Mouse (Mus musculus) limb, embryonic 14.5 days (tissue): ENCODE measurements around the gene Tub. TPM values are rescaled to one million over a fixed set of nuclear protein-coding genes. Genes with fewer than 3 reads are reported as not detected.

Experiments used
- ATAC-seq: fragments of 200-750 bp; cut with Nextera tagmentation; 2 replicates; pipeline ENCODE4 v1.8.0; 2017; ENCODE audit warnings: low read depth, moderate number of reproducible peaks, moderate TSS enrichment; ENCODE audit not compliant: low FRiP score
- DNase-seq: peaks from one replicate; pipeline ENCODE4 v3.0.0-alpha.2; 2015; ENCODE audit warnings: low spot score
- H3K27ac ChIP-seq: fragments of 300-500 bp; sonication (generic); replicated peaks from 2 replicates; pipeline ENCODE4 v1.5.1; 2014; ENCODE audit warnings: low read depth, mild to moderate bottlenecking, low read length, moderate library complexity, mixed read lengths
- H3K27me3 ChIP-seq: fragments of 300-500 bp; sonication (generic); 2 replicates; pipeline ENCODE4 v1.6.1; 2014; ENCODE audit warnings: low read length, mixed read lengths; ENCODE audit not compliant: control insufficient read depth, insufficient read depth
- H3K36me3 ChIP-seq: fragments of 300-500 bp; sonication (generic); 2 replicates; pipeline ENCODE4 v1.6.1; 2014; ENCODE audit warnings: mild to moderate bottlenecking, low read length, moderate library complexity, mixed read lengths; ENCODE audit not compliant: control insufficient read depth, insufficient read depth
- H3K4me1 ChIP-seq: fragments of 300-500 bp; sonication (generic); 2 replicates; pipeline ENCODE4 v1.6.1; 2014; ENCODE audit warnings: antibody characterized with exemption, low read length, mixed read lengths; ENCODE audit not compliant: control insufficient read depth, insufficient read depth
- H3K4me2 ChIP-seq: fragments of 300-500 bp; sonication (generic); replicated peaks from 2 replicates; pipeline ENCODE4 v1.6.1; 2014; ENCODE audit warnings: low read depth, mild to moderate bottlenecking, low read length, moderate library complexity; ENCODE audit not compliant: severe bottlenecking
- H3K4me3 ChIP-seq: fragments of 300-500 bp; sonication (generic); replicated peaks from 2 replicates; pipeline ENCODE4 v1.5.1; 2014; ENCODE audit warnings: low read length
- H3K9ac ChIP-seq: fragments of 300-500 bp; sonication (generic); 2 replicates; pipeline ENCODE4 v1.6.1; 2014; ENCODE audit warnings: mild to moderate bottlenecking, low read depth, low read length, moderate library complexity; ENCODE audit not compliant: severe bottlenecking
- H3K9me3 ChIP-seq: fragments of 300-500 bp; sonication (generic); 2 replicates; pipeline ENCODE4 v1.6.1; 2016; ENCODE audit warnings: low read length; ENCODE audit not compliant: control insufficient read depth
- POLR2A ChIP-seq: fragments of 200-500 bp; IDR thresholded peaks from 2 replicates; pipeline ENCODE4 v1.8.0; 2012; ENCODE audit warnings: inconsistent platforms, mild to moderate bottlenecking, moderate library complexity, borderline replicate concordance; ENCODE audit not compliant: insufficient read depth, insufficient read length; ENCODE audit errors: extremely low read depth
- WGBS: fragments of 180-500 bp; shearing (Covaris S2); extraction: QIAGEN DNeasy Blood & Tissue Kit; methylation state at CpG from one replicate; pipeline ENCODE4 v1.1.7; 2014; 5-methylcytosine and 5-hydroxymethylcytosine counted together
- polyA plus RNA-seq, 2 experiments: library from polyadenylated mRNA; depleted of rRNA in 1 of 2; stranded (reverse) in 1 of 2; unstranded in 1 of 2; fragments of >200 nt; fragmentation: Nextera tagmentation in 1 of 2; extraction: Ambion mirVana in 1 of 2; gene quantifications; 2 replicates each; pipeline versions ENCODE4 v1.2.1 to v1.2.3; 2012 to 2014

The Tub gene
- polyA plus RNA-seq, 2 experiments = 4.0 to 14.1 TPM

GRCm38 (mm10) chr7:109019243-109019642 is 69.1 kb downstream of the Tub start:
- Histone ChIP-seq H3K36me3 (no peaks in the 10 kb centered on the region), H3K4me1 (no peaks in the 10 kb centered on the region), H3K9me3 (no peaks in the 10 kb centered on the region), H3K4me2 (no peak overlapping the region), H3K27ac (no peak overlapping the region), H3K4me3 (no peak overlapping the region), H3K27me3 (no peaks in the 10 kb centered on the region), H3K9ac (no peak overlapping the region)
- no peak for ATAC-seq
- DNase-seq = no peak
- TF ChIP-seq POLR2A = no peak
- 84% methylated on average over 7 of the region's 7 CpGs for WGBS

- WGBS = 16% methylated on average over 3 of the region's 3 CpGs
- no peaks in the 10 kb centered on the region for H3K27me3 ChIP-seq
- H3K9ac ChIP-seq = no peak overlapping the region
- DNase-seq (peak; percentile 70), ATAC-seq (no peak)
- H3K4me2 ChIP-seq = no peak overlapping the region
- H3K27ac ChIP-seq = no peak overlapping the region
- H3K9me3 ChIP-seq = no peaks in the 10 kb centered on the region
- H3K4me1 ChIP-seq = no peaks in the 10 kb centered on the region
- no peaks in the 10 kb centered on the region for H3K36me3 ChIP-seq
- no peak for TF ChIP-seq POLR2A
- H3K4me3 ChIP-seq = no peak overlapping the region
Observed at GRCm38 (mm10) chr7:109021428-109021827, 71.3 kb downstream of the Tub start.

- 84% methylated on average over 7 of the region's 7 CpGs for WGBS
- no peaks in the 10 kb centered on the region for H3K9me3 ChIP-seq
- TF ChIP-seq POLR2A = no peak
Observed at GRCm38 (mm10) chr7:109025743-109026142, 75.6 kb downstream of the Tub start.

GRCm38 (mm10) chr7:109026976-109027375 is 76.8 kb downstream of the Tub start:
- no peak for TF ChIP-seq POLR2A

More at GRCm38 (mm10) chr7:109025743-109026142, 75.6 kb downstream of the Tub start:
- H3K9ac ChIP-seq = no peak overlapping the region
- ATAC-seq (no peak), DNase-seq (no peak)
- no peaks in the 10 kb centered on the region for H3K27me3 ChIP-seq
- no peak overlapping the region for H3K4me3 ChIP-seq
- H3K36me3 ChIP-seq = no peaks in the 10 kb centered on the region
- no peak overlapping the region for H3K27ac ChIP-seq
- no peak overlapping the region for H3K4me2 ChIP-seq
- H3K4me1 ChIP-seq = no peaks in the 10 kb centered on the region

GRCm38 (mm10) chr7:109027721-109028120 is 77.6 kb downstream of the Tub start:
- Histone ChIP-seq H3K27me3 (no peaks in the 10 kb centered on the region), H3K9ac (no peak overlapping the region), H3K27ac (no peak overlapping the region), H3K9me3 (no peaks in the 10 kb centered on the region), H3K4me1 (no peaks in the 10 kb centered on the region), H3K4me2 (no peak overlapping the region), H3K4me3 (no peak overlapping the region), H3K36me3 (no peaks in the 10 kb centered on the region)
- DNase-seq (no peak), ATAC-seq (no peak)
- no peak for TF ChIP-seq POLR2A
- WGBS = 95% methylated on average over 7 of the region's 7 CpGs

More at GRCm38 (mm10) chr7:109026976-109027375, 76.8 kb downstream of the Tub start:
- no peaks in the 10 kb centered on the region for H3K36me3 ChIP-seq
- no peak overlapping the region for H3K27ac ChIP-seq
- H3K9me3 ChIP-seq = no peaks in the 10 kb centered on the region
- H3K27me3 ChIP-seq = no peaks in the 10 kb centered on the region
- no peak for ATAC-seq
- H3K4me3 ChIP-seq = no peak overlapping the region
- H3K4me1 ChIP-seq = no peaks in the 10 kb centered on the region
- no peak overlapping the region for H3K9ac ChIP-seq
- WGBS = 86% methylated on average over 9 of the region's 9 CpGs
- no peak overlapping the region for H3K4me2 ChIP-seq
- no peak for DNase-seq

- no peak for ATAC-seq
- Histone ChIP-seq H3K9me3 (no peaks in the 10 kb centered on the region), H3K4me2 (no peak overlapping the region), H3K27ac (no peak overlapping the region), H3K27me3 (no peaks in the 10 kb centered on the region), H3K36me3 (no peaks in the 10 kb centered on the region), H3K9ac (no peak overlapping the region), H3K4me3 (no peak overlapping the region), H3K4me1 (no peaks in the 10 kb centered on the region)
- DNase-seq = peak; percentile 67
- 28% methylated on average over 6 of the region's 6 CpGs for WGBS
- TF ChIP-seq POLR2A = no peak
Observed at GRCm38 (mm10) chr7:109028204-109028603, 78.1 kb downstream of the Tub start.
